Mouse (Mus musculus) MEL (cell line): ENCODE data around the gene Ermard. TPM values are rescaled to one million over a fixed set of nuclear protein-coding genes. Genes with fewer than 3 reads are reported as not detected.

Experiments
- DNase-seq: peaks from one replicate; pipeline ENCODE4 v3.0.0; 2011; ENCODE audit warnings: low read depth, low spot score
- H3K27ac ChIP-seq: 2 replicates; pipeline ENCODE4 v1.5.1; 2012; ENCODE audit warnings: low read depth, mild to moderate bottlenecking, control low read depth, low read length, moderate library complexity; ENCODE audit not compliant: control insufficient read depth
- H3K27me3 ChIP-seq, 2 experiments: fragments of 150-350 bp in 1 of 2; sonication (generic) in 1 of 2; 2 replicates each; pipeline ENCODE4 v1.6.1; 2012; ENCODE audit warnings: low read length in 2 of 2, mild to moderate bottlenecking in 2 of 2, improper control_type of control experiment in 1 of 2, moderate library complexity in 1 of 2; ENCODE audit not compliant: insufficient read depth in 2 of 2, control insufficient read depth in 1 of 2
- H3K36me3 ChIP-seq, 2 experiments: 2 replicates each; pipeline ENCODE4 v1.6.1; 2012 to 2014; ENCODE audit warnings: low read length in 2 of 2, improper control_type of control experiment in 1 of 2, inconsistent platforms in 1 of 2, mild to moderate bottlenecking in 1 of 2; ENCODE audit not compliant: insufficient read depth in 2 of 2, control insufficient read depth in 1 of 2
- H3K4me1 ChIP-seq, 2 experiments: fragments of 150-350 bp in 1 of 2; sonication (generic) in 1 of 2; 2 replicates each; pipeline ENCODE4 v1.6.1; 2012; ENCODE audit warnings: low read length in 2 of 2, improper control_type of control experiment in 1 of 2, mild to moderate bottlenecking in 1 of 2; ENCODE audit not compliant: insufficient read depth in 2 of 2, control insufficient read depth in 1 of 2
- H3K4me3 ChIP-seq, 2 experiments: fragments of 150-350 bp in 1 of 2; sonication (generic) in 1 of 2; 2 replicates each; pipeline ENCODE4 v1.5.1; 2012; ENCODE audit warnings: low read depth in 2 of 2, low read length in 2 of 2, mild to moderate bottlenecking in 2 of 2, moderate library complexity in 2 of 2, control low read depth in 1 of 2, improper control_type of control experiment in 1 of 2; ENCODE audit not compliant: control insufficient read depth in 1 of 2, insufficient read depth in 1 of 2
- H3K79me2 ChIP-seq: 2 replicates; pipeline ENCODE4 v1.6.1; 2012; ENCODE audit warnings: mild to moderate bottlenecking, low read length, moderate library complexity; ENCODE audit not compliant: control insufficient read depth, poor library complexity, insufficient read depth
- H3K9ac ChIP-seq: 2 replicates; pipeline ENCODE4 v1.6.1; 2012; ENCODE audit warnings: low read depth, mild to moderate bottlenecking, control low read depth, low read length, moderate library complexity; ENCODE audit not compliant: control insufficient read depth, poor library complexity, severe bottlenecking
- H3K9me3 ChIP-seq: fragments of 150-350 bp; sonication (generic); replicated peaks from 2 replicates; pipeline ENCODE4 v1.6.1; 2012; ENCODE audit warnings: mild to moderate bottlenecking, low read length, improper control_type of control experiment, moderate library complexity; ENCODE audit not compliant: insufficient read depth
- CHD1 ChIP-seq: IDR thresholded peaks from 2 replicates; pipeline ENCODE4 v1.6.1; 2012; ENCODE audit warnings: low read depth, mild to moderate bottlenecking, inconsistent platforms, low read length, improper control_type of control experiment
- CHD2 ChIP-seq: IDR thresholded peaks from 2 replicates; pipeline ENCODE4 v1.6.1; 2011; ENCODE audit warnings: low read length, improper control_type of control experiment
- CTCF ChIP-seq, 3 experiments: IDR thresholded peaks in 2 of 3; conservative IDR thresholded peaks in 1 of 3; 2 replicates each; pipeline ENCODE4 v1.5.1; 2011 to 2012; ENCODE audit warnings: low read length in 3 of 3, low read depth in 2 of 3, mild to moderate bottlenecking in 2 of 3, improper control_type of control experiment in 1 of 3, inconsistent platforms in 1 of 3, mixed read lengths in 1 of 3, moderate library complexity in 1 of 3; ENCODE audit not compliant: control insufficient read depth in 1 of 3, insufficient read depth in 1 of 3, poor library complexity in 1 of 3, severe bottlenecking in 1 of 3
- ELF1 ChIP-seq: IDR thresholded peaks from 2 replicates; pipeline ENCODE4 v1.6.1; 2014; ENCODE audit warnings: low read depth, mild to moderate bottlenecking, inconsistent platforms, low read length, improper control_type of control experiment, moderate library complexity
- GABPA ChIP-seq: IDR thresholded peaks from 2 replicates; pipeline ENCODE4 v1.6.1; 2012; ENCODE audit warnings: low read depth, mild to moderate bottlenecking, inconsistent platforms, low read length, improper control_type of control experiment, moderate library complexity
- JUND ChIP-seq: IDR thresholded peaks from 2 replicates; pipeline ENCODE4 v1.6.1; 2011; ENCODE audit warnings: low read depth, mild to moderate bottlenecking, improper control_type of control experiment, low read length
- MAFK ChIP-seq: IDR thresholded peaks from 2 replicates; pipeline ENCODE4 v1.6.1; 2011; ENCODE audit warnings: low read depth, mild to moderate bottlenecking, low read length, improper control_type of control experiment, borderline replicate concordance
- MAX ChIP-seq: IDR thresholded peaks from 2 replicates; pipeline ENCODE4 v1.6.1; 2011; ENCODE audit warnings: low read length, improper control_type of control experiment
- MXI1 ChIP-seq: IDR thresholded peaks from 2 replicates; pipeline ENCODE4 v1.6.1; 2011; ENCODE audit warnings: mild to moderate bottlenecking, low read depth, low read length, improper control_type of control experiment
- MYC ChIP-seq: IDR thresholded peaks from 2 replicates; pipeline ENCODE4 v1.6.1; 2011; ENCODE audit warnings: low read depth, mild to moderate bottlenecking, low read length, improper control_type of control experiment, moderate library complexity
- POLR2AphosphoS2 ChIP-seq: IDR thresholded peaks from 2 replicates; pipeline ENCODE4 v1.6.1; 2011; ENCODE audit warnings: low read length, improper control_type of control experiment
- POLR2AphosphoS5 ChIP-seq: IDR thresholded peaks from 2 replicates; pipeline ENCODE4 v1.6.1; 2012; ENCODE audit warnings: low read depth, borderline replicate concordance, mild to moderate bottlenecking, inconsistent platforms, low read length, moderate library complexity, mixed read lengths
- RAD21 ChIP-seq: IDR thresholded peaks from 2 replicates; pipeline ENCODE4 v1.6.1; 2011; ENCODE audit warnings: mild to moderate bottlenecking, low read depth, low read length, improper control_type of control experiment
- SMC3 ChIP-seq: IDR thresholded peaks from 2 replicates; pipeline ENCODE4 v1.6.1; 2011; ENCODE audit warnings: low read depth, low read length, improper control_type of control experiment
- TAL1 ChIP-seq: IDR thresholded peaks from 2 replicates; pipeline ENCODE4 v1.6.1; 2012; ENCODE audit warnings: mild to moderate bottlenecking, inconsistent platforms, low read length, moderate library complexity, mixed read lengths
- TBP ChIP-seq: IDR thresholded peaks from 2 replicates; pipeline ENCODE4 v1.8.0; 2011; ENCODE audit warnings: low read depth, low read length, improper control_type of control experiment
- ZC3H11A ChIP-seq: IDR thresholded peaks from 2 replicates; pipeline ENCODE4 v1.6.1; 2012; ENCODE audit warnings: low read depth, mild to moderate bottlenecking, inconsistent platforms, low read length, improper control_type of control experiment
- ZKSCAN1 ChIP-seq: IDR thresholded peaks from 2 replicates; pipeline ENCODE4 v1.6.1; 2012; ENCODE audit warnings: low read depth, mild to moderate bottlenecking, inconsistent platforms, low read length, improper control_type of control experiment, moderate library complexity
- ZMIZ1 ChIP-seq: IDR thresholded peaks from 2 replicates; pipeline ENCODE4 v1.6.1; 2012; ENCODE audit warnings: low read depth, mild to moderate bottlenecking, inconsistent platforms, low read length, improper control_type of control experiment, moderate library complexity
- polyA plus RNA-seq, 2 experiments: library from polyadenylated mRNA; stranded (reverse) in 1 of 2; unstranded in 1 of 2; fragments of >175 nt in 1 of 2; fragments of >200 nt in 1 of 2; gene quantifications; 2 replicates each; pipeline versions ENCODE4 v1.2.1 to v1.2.4; 2012; ENCODE audit warnings: low replicate concordance in 2 of 2, low read depth in 1 of 2; ENCODE audit not compliant: insufficient read length in 2 of 2, insufficient read depth in 1 of 2, missing spikeins in 1 of 2
- total RNA-seq: library from RNA; depleted of rRNA; stranded (reverse); fragments of 300-350 nt; gene quantifications from 2 replicates; pipeline ENCODE4 v1.2.3, GENCODE M21; 2012

Ermard gene
- total and polyA plus RNA-seq, 3 experiments = 28.2 to 47.0 TPM; not detected in 1

- TF ChIP-seq TAL1 (no peak), ZC3H11A (no peak), CHD1 (no peak), POLR2AphosphoS5 (no peak), MYC (no peak)
- Histone ChIP-seq H3K79me2 (no peaks in the 10 kb centered on the region), H3K9ac (no peak overlapping the region), H3K27ac (no peak overlapping the region), H3K4me3 (no peak overlapping the region), H3K9me3 (no peaks in the 10 kb centered on the region), H3K36me3 (peaks cover 0 to 5% of the 10 kb centered on the region in 2 experiments; a peak in 2 of 4 replicates), H3K27me3 (no peaks in the 10 kb centered on the region), H3K4me1 (no peaks in the 10 kb centered on the region)
- DNase-seq = no peak
These were observed 19.3 kb downstream of the Ermard start for GRCm38 (mm10) chr17:15060356-15060755.

GRCm38 (mm10) chr17:15065391-15066024 is 24.5 kb downstream of the Ermard start:
- H3K9ac ChIP-seq = no peak overlapping the region
- no peak overlapping the region for H3K27ac ChIP-seq
- TF ChIP-seq POLR2AphosphoS2 = no peak
- no peak for TF ChIP-seq ZMIZ1
- no peak for TF ChIP-seq CHD2
- TF ChIP-seq CTCF (IDR thresholded peaks at IDR 0.05 in 2 of 3, conservative IDR thresholded peaks at IDR 0.05 in 1 of 3; ENCODE audit: control insufficient read depth in 1 of 3, insufficient read depth in 1 of 3, low read depth in 2 of 3, low read length in 3 of 3, poor library complexity in 1 of 3, severe bottlenecking in 1 of 3) = peak; percentile 53 to 90 (median 57)
- no peak for TF ChIP-seq JUND
- no peak for TF ChIP-seq MXI1
- TF ChIP-seq MAX = no peak
- TF ChIP-seq RAD21 = peak; percentile 90
- TF ChIP-seq GABPA = no peak
- TF ChIP-seq MAFK = no peak
- TF ChIP-seq ZC3H11A = peak; percentile 78
- peak; percentile 82 for TF ChIP-seq SMC3
- peak; percentile 63 for TF ChIP-seq TBP
- TF ChIP-seq ZKSCAN1 = no peak
- no peak for TF ChIP-seq ELF1
- H3K4me1 ChIP-seq = no peaks in the 10 kb centered on the region
- H3K79me2 ChIP-seq = no peaks in the 10 kb centered on the region
- H3K36me3 ChIP-seq = peaks cover 0 to 5% of the 10 kb centered on the region in 2 experiments; a peak in 2 of 4 replicates
- no peak overlapping the region for H3K4me3 ChIP-seq
- DNase-seq = peak; percentile 73
- H3K9me3 ChIP-seq = no peaks in the 10 kb centered on the region
- no peaks in the 10 kb centered on the region for H3K27me3 ChIP-seq
